Mouse (Mus musculus): ENCODE data around the gene Il1rapl2.
A peak's percentile ranks its signal among the peaks of the same experiment; 100 is the strongest.

Gene Il1rapl2

GRCm38 (mm10) chrX:137570321-137571195, at the start of gene Il1rapl2:
TSS of gene Il1rapl2 (plus strand) at chrX:137570608.
- DNase-seq = no peak

GRCm38 (mm10) chrX:137548348-137548747, 22.1 kb upstream of the Il1rapl2 start:
- no peak for DNase-seq

- DNase-seq = no peak
Observed at GRCm38 (mm10) chrX:137569472-137570188, 778 bp upstream of the Il1rapl2 start.

- no peak for DNase-seq
Observed at GRCm38 (mm10) chrX:137582656-137583055, 12.2 kb downstream of the Il1rapl2 start.

GRCm38 (mm10) chrX:137620697-137621096, 50.3 kb downstream of the Il1rapl2 start:
- DNase-seq = no peak

- DNase-seq = peak; percentile 3
Observed at GRCm38 (mm10) chrX:137667011-137667410, 96.6 kb downstream of the Il1rapl2 start.

GRCm38 (mm10) chrX:137687974-137688373, 117.6 kb downstream of the Il1rapl2 start:
- no peak for DNase-seq

- no peak for DNase-seq
Observed at GRCm38 (mm10) chrX:137700006-137700405, 129.6 kb downstream of the Il1rapl2 start.

GRCm38 (mm10) chrX:137755537-137755936, 185.1 kb downstream of the Il1rapl2 start:
- DNase-seq = no peak

GRCm38 (mm10) chrX:137805484-137806200, 235.2 kb downstream of the Il1rapl2 start:
- DNase-seq = no peak

- no peak for DNase-seq
Observed at GRCm38 (mm10) chrX:137806231-137807114, 236.1 kb downstream of the Il1rapl2 start.

- DNase-seq = no peak
Observed at GRCm38 (mm10) chrX:137809526-137809925, 239.1 kb downstream of the Il1rapl2 start.

GRCm38 (mm10) chrX:137812151-137812550, 241.7 kb downstream of the Il1rapl2 start:
- DNase-seq = no peak

- DNase-seq = no peak
Observed at GRCm38 (mm10) chrX:137848936-137849335, 278.5 kb downstream of the Il1rapl2 start.

- DNase-seq = no peak
Observed at GRCm38 (mm10) chrX:137923490-137923889, 353.1 kb downstream of the Il1rapl2 start.

GRCm38 (mm10) chrX:137926835-137927234, 356.4 kb downstream of the Il1rapl2 start:
- DNase-seq = no peak

GRCm38 (mm10) chrX:137947741-137948140, 377.3 kb downstream of the Il1rapl2 start:
- DNase-seq = no peak

- DNase-seq = no peak
Observed at GRCm38 (mm10) chrX:137971306-137971705, 400.9 kb downstream of the Il1rapl2 start.

GRCm38 (mm10) chrX:138043113-138043512, 472.7 kb downstream of the Il1rapl2 start:
- DNase-seq = no peak

GRCm38 (mm10) chrX:138103954-138104353, 533.5 kb downstream of the Il1rapl2 start:
- no peak for DNase-seq

GRCm38 (mm10) chrX:138104668-138105067, 534.3 kb downstream of the Il1rapl2 start:
- no peak for DNase-seq

GRCm38 (mm10) chrX:138170146-138170545, 599.7 kb downstream of the Il1rapl2 start:
- DNase-seq = peak; percentile 9

Measured in lung, postnatal 36 days (tissue).